Mouse (Mus musculus) gonadal fat pad, adult 2 months (tissue): ENCODE measurements around the gene Col12a1. TPM values are rescaled to one million over a fixed set of nuclear protein-coding genes. Genes with fewer than 3 reads are reported as not detected.
"Not testable (repeated sequence)": the region's sequence is repeated elsewhere in the genome, so short reads cannot be mapped to it uniquely, and the experiment has no call there.

Source experiments
- DNase-seq: peaks from one replicate; pipeline ENCODE4 v3.0.0-alpha.2; 2012; ENCODE audit warnings: low read depth
- polyA plus RNA-seq: library from polyadenylated mRNA; depleted of rRNA; stranded (reverse); fragments of >200 nt; gene quantifications from 2 replicates; pipeline ENCODE4 v1.2.3, GENCODE M21; 2012

Col12a1 gene
- polyA plus RNA-seq, 1 experiment: 30.3 TPM

DNA sequence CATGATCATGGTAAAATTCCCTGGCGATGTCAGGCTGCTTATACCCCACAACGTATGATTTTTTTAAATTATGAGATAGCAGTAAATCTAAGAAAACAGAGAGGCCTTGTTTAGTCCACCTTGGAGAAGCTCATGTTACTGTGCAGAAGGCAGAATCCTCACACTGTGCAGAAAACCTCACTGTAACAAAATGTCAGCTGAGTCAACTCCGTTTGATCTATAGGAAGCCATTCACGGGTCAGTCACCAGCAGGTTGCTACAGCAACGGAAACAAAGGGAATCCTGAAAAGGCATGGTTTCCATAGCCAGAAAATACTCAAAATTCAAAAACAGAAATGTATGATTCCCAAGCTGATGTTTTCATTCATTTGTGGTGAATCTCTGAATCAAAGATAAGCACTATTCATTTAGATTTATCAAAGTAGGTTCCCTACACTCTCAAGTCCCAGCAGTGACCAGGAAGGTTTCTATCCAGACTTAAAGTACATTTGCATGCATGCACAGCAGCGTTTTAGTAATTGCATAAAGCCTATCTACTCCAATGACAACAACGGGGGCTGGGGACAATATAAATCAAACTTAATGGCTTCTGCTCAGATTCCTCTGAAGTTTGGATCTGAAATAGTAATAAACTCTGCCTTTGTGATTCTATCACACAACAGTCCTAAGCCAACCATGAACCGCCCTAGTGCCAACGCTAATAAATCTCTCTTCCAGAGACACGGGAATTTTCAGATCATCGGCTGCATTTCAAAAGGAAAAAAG, 28.7 kb downstream of the Col12a1 start:
- DNase-seq: no peak

DNA sequence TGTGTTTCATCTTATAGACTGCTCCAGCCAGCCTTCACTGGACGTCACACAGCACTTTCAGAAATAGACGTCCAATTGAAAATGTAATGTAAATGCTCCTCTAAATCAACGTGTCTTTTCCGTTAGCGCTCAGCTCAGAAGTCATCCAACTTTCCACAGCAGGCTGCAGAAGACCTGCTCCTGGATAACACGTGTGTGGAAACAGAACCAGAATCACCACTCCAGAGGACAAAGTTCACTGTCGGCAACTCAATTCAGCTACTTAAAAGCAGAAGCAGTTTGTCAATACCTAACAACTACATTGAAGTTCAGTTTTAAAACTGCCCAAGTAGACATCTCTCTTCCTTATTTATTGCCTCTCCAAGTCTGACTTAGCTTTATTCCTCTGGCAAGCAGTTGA, 29.3 kb downstream of the Col12a1 start:
- no peak for DNase-seq

DNA sequence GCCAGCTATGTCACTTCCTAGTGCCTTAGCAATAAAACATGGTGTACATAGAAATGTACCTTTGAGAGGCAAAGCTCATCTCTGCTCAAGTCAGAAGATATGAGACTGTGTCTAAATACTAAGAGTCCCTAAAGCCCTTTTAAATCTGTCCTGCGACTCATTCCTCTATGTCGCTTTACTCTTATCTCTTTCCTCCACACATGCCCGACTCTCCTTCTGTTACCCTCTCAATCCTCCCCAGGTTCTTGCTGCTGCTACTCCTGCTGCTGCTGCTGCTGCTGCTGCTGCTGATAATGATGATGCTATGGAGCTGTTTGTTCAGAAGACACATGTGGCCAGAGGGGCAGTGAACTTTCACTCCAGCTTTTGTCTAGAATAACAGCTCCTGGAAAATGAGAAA, 31.4 kb downstream of the Col12a1 start:
- DNase-seq: no peak

DNA sequence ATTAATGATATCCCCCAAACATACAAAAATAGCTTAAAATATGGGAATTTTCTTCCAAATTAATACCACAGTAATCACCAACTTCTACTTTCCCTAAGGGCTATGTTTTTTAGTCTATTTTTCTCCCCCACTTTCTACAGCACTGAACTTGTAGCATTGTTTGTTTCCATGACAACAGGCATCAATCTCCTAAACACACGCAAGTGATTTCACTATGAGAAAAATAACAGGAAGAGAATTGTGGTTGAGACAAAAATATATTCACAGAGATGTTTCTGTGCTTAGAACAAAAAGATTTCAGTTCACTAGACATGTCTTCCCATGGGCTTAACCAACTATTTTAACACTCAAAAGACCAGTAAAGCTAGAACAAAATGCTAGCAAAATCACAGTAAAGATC, 32.6 kb downstream of the Col12a1 start:
- no peak for DNase-seq

DNA sequence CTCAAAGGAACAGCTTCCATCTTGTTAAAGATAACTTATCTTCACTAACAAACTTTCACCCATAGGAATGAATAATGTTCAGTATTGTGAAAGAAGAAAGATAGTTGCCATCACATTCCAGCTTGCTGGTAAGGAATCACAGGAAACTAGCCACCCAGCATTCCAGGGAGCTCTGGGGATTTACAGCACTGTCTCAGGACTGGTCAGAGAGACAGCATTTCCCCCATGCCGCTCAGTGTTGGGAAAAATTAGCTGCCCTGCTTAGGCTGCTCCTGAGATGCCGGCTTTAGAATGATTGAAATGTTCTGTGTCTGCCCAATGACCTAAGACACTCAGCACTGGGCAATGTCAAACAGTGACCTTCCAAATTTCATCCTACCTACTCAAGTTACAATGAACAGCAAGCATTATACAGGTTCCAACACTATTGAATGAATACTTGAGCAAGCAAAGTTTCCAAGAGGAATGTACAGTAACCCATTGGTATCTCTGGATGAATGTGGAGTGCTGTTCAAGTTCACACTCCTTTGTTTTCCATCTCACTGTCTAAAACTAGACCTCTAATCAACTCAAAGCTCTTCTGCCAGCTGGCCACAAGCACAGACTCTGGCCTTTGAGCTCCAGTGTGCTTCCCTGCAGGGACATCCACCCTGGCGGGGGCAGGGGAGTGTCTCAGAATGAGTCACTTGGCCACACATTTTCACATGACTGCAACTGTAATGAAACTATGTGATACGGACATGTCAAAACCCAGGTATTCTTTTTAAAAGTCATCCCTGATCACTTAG, 38.0 kb downstream of the Col12a1 start:
- DNase-seq: no peak

DNA sequence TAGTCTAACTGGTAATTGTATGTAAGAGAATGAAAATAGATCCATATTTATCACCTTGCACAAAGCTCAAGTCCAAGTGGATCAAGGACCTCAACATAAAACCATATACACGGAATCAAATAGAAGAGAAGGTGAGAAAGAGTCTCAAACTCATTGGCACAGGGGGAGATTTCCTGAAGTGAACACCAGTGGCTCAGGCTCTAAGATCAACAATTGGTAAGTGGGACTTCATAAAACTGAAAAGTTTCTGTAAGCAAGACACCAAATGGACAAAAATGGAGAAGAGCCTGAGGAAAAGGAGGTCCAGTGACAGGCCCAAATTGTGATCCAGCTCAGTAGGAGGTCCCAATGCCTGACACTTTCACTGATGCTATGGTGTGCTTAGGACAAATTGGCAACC, 49.8 kb downstream of the Col12a1 start:
- DNase-seq: not testable (repeated sequence)

DNA sequence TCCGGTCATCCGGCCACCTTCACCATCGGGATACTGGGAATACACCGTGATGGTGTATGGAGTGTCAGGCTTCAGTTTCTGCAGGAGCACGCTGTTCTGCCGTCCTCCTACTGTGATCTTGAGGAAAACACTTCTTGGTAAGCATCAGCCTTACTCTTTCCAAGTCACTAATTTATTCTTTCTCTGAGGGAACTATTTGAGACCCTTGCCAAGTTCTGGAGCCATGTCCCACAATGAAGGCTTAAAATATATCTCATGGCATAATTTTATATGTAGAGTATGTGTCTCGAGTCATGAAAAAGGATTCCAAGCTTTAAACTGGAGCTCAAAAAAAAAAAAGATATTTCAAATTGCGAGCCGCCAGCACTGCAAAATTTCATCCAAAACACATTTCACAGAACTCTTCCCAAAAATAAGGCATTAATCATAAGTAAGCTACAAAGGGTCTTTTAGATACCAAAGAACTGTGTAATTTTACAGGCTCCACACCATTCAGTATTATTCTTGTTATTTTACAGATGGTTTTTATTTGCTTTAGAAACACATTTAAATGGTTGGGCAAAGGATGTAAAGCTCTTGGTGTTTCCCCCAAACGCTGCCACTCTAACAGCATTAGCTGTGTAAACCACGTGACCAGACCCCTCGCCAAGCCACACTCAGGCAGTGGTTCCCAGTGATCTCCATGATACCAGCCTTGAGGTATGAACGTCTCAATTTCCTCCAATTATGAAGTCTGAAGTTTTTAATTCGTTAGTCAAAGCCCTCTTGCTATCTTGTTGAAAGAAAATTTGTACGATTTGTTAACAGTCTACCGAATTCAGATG, 65.1 kb downstream of the Col12a1 start:
- no peak for DNase-seq

DNA sequence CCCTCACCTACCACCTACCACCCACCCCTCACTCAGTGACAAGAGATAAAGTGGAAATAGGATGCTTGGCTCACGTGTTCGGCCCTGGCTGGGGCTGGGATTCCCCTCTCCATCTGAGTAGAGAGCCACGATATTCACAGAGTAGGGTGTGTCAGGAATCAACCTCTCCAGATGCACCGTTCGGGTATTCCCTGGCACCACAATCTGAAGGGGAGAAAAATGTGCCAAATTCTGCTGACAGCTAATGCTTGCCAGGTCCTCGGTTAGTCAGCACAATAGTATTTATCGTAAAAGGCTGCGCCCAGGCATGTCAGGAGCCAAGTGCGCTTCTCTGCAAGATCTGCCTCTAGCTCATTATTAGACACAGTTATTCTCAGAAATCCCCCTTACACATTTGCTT, 70.0 kb downstream of the Col12a1 start:
- no peak for DNase-seq

DNA sequence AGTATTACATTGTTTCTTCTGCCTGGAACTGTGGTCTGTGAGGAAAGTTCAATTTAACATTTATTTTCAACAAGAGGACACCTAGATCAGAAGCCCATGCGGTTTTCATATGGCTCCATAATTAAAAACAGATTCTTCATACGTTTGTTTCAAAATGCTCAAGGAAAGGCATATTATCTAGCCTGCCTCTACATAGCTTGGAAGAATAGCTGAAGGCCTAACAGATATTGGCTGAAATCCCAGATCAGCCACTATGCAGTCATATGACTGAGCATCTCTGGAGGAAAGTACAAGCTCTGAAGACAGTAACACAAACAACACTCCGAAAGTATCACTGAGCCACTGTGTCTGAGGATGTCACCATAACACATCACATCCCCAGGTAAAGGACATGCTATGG, 72.9 kb downstream of the Col12a1 start:
- no peak for DNase-seq

DNA sequence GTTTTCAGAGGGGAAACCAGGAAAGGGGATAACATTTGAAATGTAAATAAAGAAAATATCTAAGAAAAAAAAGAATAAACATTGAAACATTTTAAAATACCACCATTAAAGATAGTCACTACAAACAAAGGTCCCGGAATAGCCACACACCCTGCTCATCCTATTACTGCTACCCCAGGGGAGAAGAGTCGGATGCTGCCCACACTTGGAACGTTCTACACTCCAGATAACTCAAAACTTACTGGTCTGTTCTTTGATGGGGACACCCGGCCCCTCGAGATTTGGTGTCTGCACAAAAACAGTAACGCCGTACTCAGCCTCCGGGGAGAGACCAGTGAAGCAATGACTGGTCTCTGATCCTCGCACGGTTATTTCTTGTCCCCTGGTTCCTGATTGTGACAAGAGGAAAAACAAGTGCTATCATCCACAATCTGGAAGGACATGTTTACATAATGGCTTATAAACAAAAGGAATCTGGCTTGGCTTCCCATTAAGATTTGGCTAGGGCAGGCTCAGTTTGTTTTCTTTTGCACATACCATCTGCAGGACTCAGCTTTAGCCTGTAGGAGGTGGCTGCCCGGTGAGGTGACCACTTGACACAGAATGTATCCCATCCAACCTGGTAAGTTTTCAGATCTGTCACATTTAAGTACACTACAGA, 79.1 kb downstream of the Col12a1 start:
- no peak for DNase-seq

DNA sequence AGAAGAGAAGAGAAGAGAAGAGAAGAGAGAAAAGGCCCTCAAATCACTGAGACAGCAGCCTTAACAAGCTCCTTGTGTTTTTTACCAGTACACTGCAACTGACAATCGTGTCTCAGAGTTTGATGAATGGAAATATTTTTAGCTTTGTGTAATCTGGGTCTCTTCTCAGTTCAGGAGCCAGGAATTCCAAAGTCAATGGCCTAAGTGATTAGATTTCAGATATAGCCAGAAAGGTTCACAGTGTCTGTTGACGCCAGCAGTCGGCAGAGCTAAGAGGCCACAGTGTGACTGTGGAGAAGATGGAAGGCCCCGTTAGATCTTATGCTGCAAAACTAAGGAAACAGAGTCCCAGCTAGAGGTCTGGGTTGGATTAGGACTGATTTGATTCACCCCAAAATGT, 80.8 kb downstream of the Col12a1 start:
- DNase-seq: no peak

DNA sequence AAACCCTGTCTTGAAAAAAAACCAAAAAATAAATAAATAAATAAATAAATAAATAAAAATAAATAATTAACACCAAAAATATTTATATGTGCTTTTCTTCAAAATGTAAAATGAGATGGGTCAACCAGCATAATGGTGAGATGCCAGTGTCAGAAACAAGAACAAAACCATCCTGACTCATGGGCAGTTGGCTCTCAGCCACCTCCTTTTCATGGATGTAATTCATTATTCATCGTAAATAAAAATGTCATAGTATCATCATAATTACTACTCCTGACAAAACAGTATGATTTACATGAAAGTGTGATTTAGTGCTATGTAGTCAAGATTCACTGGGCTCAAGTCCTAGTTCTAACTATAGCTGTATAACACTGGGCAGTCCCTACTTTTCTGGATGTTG, 84.6 kb downstream of the Col12a1 start:
- DNase-seq: no peak

DNA sequence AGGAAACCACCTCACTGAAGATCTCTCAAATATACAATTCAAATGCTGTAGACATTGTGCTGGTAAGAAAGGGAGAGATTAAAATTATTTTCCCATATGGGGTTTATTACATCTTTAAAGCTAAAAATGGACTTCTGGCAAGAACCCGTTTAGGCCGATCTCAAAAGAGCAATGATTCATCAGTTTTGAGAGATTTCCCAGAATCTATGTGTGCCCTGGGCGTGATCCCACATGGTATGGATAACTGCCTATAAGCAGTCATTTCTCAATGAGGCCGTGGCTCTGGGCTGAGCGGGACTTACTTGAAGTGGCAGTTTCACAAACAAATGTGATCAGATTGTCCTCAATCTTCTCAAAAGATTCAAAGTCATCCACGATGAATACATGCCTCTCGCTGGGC, 87.4 kb downstream of the Col12a1 start:
- DNase-seq: no peak

DNA sequence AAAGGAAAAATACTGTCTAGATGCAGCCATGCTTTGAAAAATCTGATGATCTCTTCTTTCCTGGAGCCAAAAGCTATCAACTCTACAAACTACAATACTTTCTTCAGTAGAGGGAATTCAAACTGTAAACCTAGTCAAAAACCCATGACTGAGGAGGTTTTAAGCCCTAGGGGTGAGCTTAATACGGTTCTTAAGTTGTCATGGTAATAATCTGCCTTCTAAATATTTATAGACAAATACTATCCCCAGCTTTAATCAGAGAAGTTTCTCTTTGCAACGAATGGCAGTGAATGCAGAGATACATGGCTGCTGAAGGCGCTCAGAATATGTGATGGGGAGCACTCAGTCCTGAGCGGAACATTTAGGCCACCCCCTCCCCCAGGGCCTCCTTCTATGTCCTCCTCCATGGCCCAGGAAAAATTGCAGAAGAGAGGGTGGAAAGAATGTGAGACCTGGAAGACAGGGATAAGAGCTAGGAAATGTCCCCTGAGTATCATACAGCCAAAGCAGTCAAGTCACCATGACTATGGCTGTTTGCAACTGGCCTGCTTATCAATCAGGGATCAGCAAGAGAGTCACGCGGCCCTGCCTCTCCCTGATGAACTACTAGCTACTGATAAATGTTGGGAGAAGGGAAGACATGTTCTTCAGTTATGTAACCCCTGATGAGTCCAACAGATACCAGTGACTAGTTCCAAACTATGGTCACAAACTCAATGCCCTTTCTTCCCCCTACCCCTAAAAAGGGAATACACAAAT, 99.6 kb downstream of the Col12a1 start:
- DNase-seq: no peak

DNA sequence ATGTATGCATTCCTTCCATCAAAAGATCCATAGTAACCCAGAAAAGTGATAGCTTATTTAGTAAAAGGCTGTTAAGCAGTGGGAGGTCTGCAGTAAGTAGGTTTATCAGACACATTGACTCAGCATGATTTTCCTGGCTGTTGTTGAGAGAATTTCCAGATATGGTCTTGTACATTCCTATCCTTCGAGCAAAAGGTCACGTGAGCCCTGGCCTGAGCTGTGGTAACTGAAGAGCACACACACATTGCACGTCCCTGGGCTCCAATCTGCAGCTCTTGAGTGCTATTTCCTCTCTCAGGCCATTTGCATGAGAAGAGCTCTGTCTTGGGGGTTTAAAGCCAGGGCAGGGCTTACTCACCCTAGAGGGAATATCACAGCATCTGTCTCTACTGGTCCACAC, 101.3 kb downstream of the Col12a1 start:
- no peak for DNase-seq

DNA sequence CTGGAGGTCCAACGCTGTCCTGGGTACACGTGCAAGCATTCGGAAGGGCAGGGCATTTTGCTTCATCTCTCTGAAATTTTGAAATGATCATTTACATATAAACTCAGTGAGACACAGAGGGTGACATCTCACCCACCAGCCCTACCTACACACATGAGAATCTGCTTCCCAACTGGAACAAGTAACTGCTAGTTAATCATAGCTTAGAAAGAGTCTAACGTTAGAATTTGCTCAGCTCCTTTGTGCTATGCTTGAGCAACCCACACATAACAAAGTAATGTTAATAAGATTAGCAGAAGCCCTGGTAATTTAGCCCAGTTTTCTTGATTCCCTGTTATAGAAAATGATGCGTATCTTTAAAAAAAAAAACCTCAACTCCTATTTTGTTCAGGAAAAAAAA, 102.6 kb downstream of the Col12a1 start:
- DNase-seq: no peak

DNA sequence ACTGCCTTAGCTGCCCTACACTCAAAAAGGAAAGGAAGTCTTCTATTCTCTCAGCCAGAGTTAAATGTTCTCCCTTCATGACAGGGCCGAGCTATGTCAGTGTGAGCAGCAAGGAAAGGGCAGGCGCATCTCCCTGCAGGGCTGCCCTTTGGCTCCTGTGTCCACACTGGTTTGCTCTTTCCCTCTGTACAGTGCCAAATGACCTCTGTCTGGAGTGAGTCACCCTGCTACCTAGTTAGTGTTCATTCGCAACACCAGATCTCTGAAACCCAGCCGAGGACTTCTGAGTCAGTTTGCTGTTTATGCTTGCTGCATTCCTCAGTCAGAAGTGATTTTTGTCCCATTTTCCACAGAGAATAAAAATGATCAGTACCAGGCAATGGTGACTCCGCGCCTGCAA, 108.3 kb downstream of the Col12a1 start:
- DNase-seq: no peak

DNA sequence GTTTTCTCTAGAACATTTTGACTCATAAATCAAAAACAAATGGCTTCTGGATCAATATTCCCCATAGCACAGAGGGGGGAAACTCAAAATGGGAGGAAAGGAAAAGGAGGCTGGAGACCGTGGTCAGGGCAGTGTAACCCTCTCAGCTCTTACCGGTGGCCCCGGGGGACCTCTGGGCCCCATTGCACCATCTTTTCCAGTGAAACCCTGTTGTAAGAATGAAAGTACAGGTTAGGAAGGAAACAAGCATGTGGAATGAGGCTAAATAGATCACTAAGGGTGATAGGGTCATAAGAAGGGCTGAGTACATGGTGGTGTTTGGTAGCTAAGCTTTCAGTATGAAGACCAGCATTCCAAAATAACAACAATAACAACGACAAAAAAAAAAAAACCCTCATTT, 109.0 kb downstream of the Col12a1 start:
- no peak for DNase-seq

DNA sequence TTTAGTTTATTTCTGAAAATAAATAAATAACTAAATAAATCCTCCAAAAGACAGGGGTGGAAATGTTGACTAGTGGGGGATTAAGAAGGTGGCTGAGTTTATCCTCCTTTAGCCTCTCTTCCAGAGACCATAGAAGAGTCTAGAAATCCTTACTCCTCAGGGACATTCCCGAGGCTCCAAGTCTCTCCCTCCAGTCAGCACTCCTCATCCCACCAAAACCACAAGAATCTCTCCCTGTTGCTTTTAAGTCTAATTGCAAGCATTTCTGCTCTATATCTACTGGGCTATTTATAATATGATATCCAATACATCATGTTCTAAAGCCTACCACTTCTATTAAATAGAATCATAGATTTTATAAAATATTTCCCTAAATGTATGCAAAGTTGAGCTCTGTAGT, 109.8 kb downstream of the Col12a1 start:
- DNase-seq: no peak

DNA sequence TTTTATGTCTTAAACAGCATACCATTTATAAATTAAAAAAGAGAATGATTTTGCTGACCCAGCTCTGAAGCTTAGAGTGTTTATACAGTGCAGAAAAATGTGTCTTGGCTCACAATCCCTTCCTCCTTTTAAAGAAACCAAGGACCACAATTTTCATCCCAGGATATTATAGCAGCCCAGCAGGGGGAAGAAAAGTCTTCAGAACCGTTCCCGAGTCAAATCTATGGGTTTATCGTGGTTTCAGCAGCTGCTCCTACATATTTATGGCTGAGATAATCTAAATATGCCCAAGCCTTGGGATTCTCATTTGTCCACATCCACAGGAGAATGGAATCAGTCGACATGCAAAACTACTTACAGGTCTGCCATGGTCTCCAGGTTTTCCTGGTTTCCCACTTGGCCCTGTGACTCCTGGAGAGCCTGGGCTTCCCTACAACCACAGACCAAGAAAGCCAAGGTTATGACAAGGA, 110.5 kb downstream of the Col12a1 start:
- DNase-seq: no peak

DNA sequence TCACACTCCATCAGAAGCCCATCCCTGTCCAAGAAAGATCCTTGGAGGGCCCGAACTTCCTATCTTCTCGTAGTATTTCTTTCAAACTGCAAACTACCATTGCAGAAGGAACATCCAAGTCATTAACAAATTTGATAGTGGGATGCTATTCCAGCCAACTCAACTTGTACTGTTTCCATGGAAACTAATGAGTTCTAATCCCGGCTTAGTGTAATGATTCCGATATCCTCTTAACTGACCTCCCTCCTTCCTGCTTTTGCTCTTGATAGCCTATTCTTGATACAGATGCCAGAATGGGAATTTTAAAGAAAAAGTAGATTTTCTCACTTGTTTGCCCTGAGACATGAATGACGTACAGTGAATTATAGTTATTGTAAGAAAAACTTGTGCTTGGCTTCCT, 112.5 kb downstream of the Col12a1 start:
- DNase-seq: no peak
